Mouse (Mus musculus) small intestine, adult 2 months (tissue): ENCODE measurements around the gene Rhox7b.

Source experiments
- CTCF ChIP-seq: fragments of 200-500 bp; IDR thresholded peaks from 2 replicates; pipeline ENCODE4 v1.5.1; 2012; ENCODE audit warnings: low read depth, mild to moderate bottlenecking, control low read depth, inconsistent platforms, low read length, moderate library complexity, mixed read lengths; ENCODE audit not compliant: insufficient replicate concordance, insufficient read length; ENCODE audit errors: extremely low read depth
- POLR2A ChIP-seq: fragments of 200-500 bp; IDR thresholded peaks from 2 replicates; pipeline ENCODE4 v1.6.1; 2012; ENCODE audit warnings: low read depth, mild to moderate bottlenecking, control low read depth, inconsistent platforms, low read length, moderate library complexity

GRCm38 (mm10) chrX:37878844-37879243 lies 18.2 kb downstream of the Rhox7b start, which contains the start of gene Rhox8:
- TF ChIP-seq CTCF: no peak
- no peak for TF ChIP-seq POLR2A
